Mouse (Mus musculus) hindbrain, postnatal 0 days (tissue): ENCODE measurements around the gene Mrpl19. TPM values are rescaled to one million over a fixed set of nuclear protein-coding genes. Genes with fewer than 3 reads are reported as not detected.

Source experiments
- ATAC-seq: fragments of 200-750 bp; cut with Nextera tagmentation; 2 replicates; pipeline ENCODE4 v1.8.0; 2017; ENCODE audit warnings: mild to moderate bottlenecking, moderate TSS enrichment, moderate library complexity
- DNase-seq: peaks from one replicate; pipeline ENCODE4 v3.0.0-alpha.2; 2015; ENCODE audit warnings: low spot score
- H3K27ac ChIP-seq: fragments of 300-500 bp; sonication (generic); 2 replicates; pipeline ENCODE4 v1.5.1; 2014; ENCODE audit warnings: mild to moderate bottlenecking
- H3K27me3 ChIP-seq: fragments of 300-500 bp; sonication (generic); 2 replicates; pipeline ENCODE4 v1.6.1; 2014; ENCODE audit warnings: low read length, mixed read lengths; ENCODE audit not compliant: insufficient read depth
- H3K36me3 ChIP-seq: fragments of 300-500 bp; sonication (generic); 2 replicates; pipeline ENCODE4 v1.6.1; 2014; ENCODE audit warnings: low read length, mixed read lengths; ENCODE audit not compliant: insufficient read depth
- H3K4me1 ChIP-seq: fragments of 300-500 bp; sonication (generic); 2 replicates; pipeline ENCODE4 v1.6.1; 2014; ENCODE audit warnings: antibody characterized with exemption, low read length, mixed read lengths; ENCODE audit not compliant: insufficient read depth
- H3K4me2 ChIP-seq: fragments of 300-500 bp; sonication (generic); 2 replicates; pipeline ENCODE4 v1.6.1; 2014; ENCODE audit warnings: low read depth, mild to moderate bottlenecking, low read length, moderate library complexity, mixed read lengths
- H3K4me3 ChIP-seq: fragments of 300-500 bp; sonication (generic); 2 replicates; pipeline ENCODE4 v1.5.1; 2014; ENCODE audit warnings: low read length
- H3K9ac ChIP-seq: fragments of 300-500 bp; sonication (generic); replicated peaks from 2 replicates; pipeline ENCODE4 v1.6.1; 2014; ENCODE audit warnings: mild to moderate bottlenecking, low read length, moderate library complexity, mixed read lengths
- H3K9me3 ChIP-seq: fragments of 300-500 bp; sonication (generic); 2 replicates; pipeline ENCODE4 v1.6.1; 2016; ENCODE audit warnings: low read length, mixed read lengths
- CTCF ChIP-seq: IDR thresholded peaks from 2 replicates; pipeline ENCODE4 v1.5.1; 2016; ENCODE audit warnings: antibody characterized with exemption, control low read depth, low read depth
- WGBS: fragments of 180-500 bp; shearing (Covaris S2); extraction: QIAGEN DNeasy Blood & Tissue Kit; methylation state at CpG from one replicate; pipeline ENCODE4 v1.1.7; 2014; 5-methylcytosine and 5-hydroxymethylcytosine counted together
- polyA plus RNA-seq: library from polyadenylated mRNA; unstranded; fragments of >200 nt; fragmentation: Nextera tagmentation; extraction: Ambion mirVana; gene quantifications from 2 replicates; pipeline ENCODE4 v1.2.1, GENCODE M21; 2015
- total RNA-seq: library from RNA; depleted of rRNA; stranded (reverse); fragments of >200 nt; gene quantifications from 2 replicates; pipeline ENCODE4 v1.2.3, GENCODE M21; 2014; rRNA removed

Gene Mrpl19
- total and polyA plus RNA-seq, 2 experiments from 2014 or later, result 5.2 to 31.9 TPM

- WGBS, result 86% methylated on average over 4 of the region's 4 CpGs
- no peak for ATAC-seq
- TF ChIP-seq CTCF, result no peak
These were observed 54.0 kb downstream of the Mrpl19 start for GRCm38 (mm10) chr6:81911713-81912112.

GRCm38 (mm10) chr6:81911244-81911643 is 54.5 kb downstream of the Mrpl19 start:
- Histone ChIP-seq H3K27ac (no peak overlapping the region), H3K4me3 (no peak overlapping the region), H3K27me3 (no peaks in the 10 kb centered on the region), H3K4me1 (no peaks in the 10 kb centered on the region), H3K4me2 (no peak overlapping the region), H3K36me3 (no peaks in the 10 kb centered on the region), H3K9ac (no peak overlapping the region), H3K9me3 (no peaks in the 10 kb centered on the region)
- no peak for ATAC-seq
- TF ChIP-seq CTCF, result no peak
- 77% methylated on average over 5 of the region's 5 CpGs for WGBS
- no peak for DNase-seq

More at GRCm38 (mm10) chr6:81911713-81912112, 54.0 kb downstream of the Mrpl19 start:
- no peaks in the 10 kb centered on the region for H3K4me1 ChIP-seq
- H3K9me3 ChIP-seq, result no peaks in the 10 kb centered on the region
- no peak for DNase-seq
- no peak overlapping the region for H3K9ac ChIP-seq
- H3K27ac ChIP-seq, result no peak overlapping the region
- no peak overlapping the region for H3K4me3 ChIP-seq
- no peak overlapping the region for H3K4me2 ChIP-seq
- no peaks in the 10 kb centered on the region for H3K27me3 ChIP-seq
- H3K36me3 ChIP-seq, result no peaks in the 10 kb centered on the region

- DNase-seq, result no peak
- no peaks in the 10 kb centered on the region for H3K4me1 ChIP-seq
- H3K27me3 ChIP-seq, result no peaks in the 10 kb centered on the region
- no peak overlapping the region for H3K9ac ChIP-seq
- no peaks in the 10 kb centered on the region for H3K9me3 ChIP-seq
- 88% methylated on average over 25 of the region's 25 CpGs for WGBS
- no peak overlapping the region for H3K4me3 ChIP-seq
- ATAC-seq, result no peak
- no peaks in the 10 kb centered on the region for H3K36me3 ChIP-seq
- no peak overlapping the region for H3K4me2 ChIP-seq
- TF ChIP-seq CTCF, result no peak
- H3K27ac ChIP-seq, result no peak overlapping the region
These were observed 55.4 kb downstream of the Mrpl19 start for GRCm38 (mm10) chr6:81910302-81910855.

Other genes with a start within 250 kb of the Mrpl19 start
- 9.5 and 9.8 TPM in 2 replicates for gene Gcfc2, start 42.3 kb downstream of the Mrpl19 start, total RNA-seq
- 5.2 and 6.5 TPM in 2 replicates for gene Gcfc2, start 42.3 kb downstream of the Mrpl19 start, polyA plus RNA-seq
- gene Eva1a, start 75.1 kb upstream of the Mrpl19 start, total RNA-seq, result 1.2 and 2.8 TPM in 2 replicates
- gene Eva1a, start 75.1 kb upstream of the Mrpl19 start, polyA plus RNA-seq, result 1.8 and 2.1 TPM in 2 replicates